Mouse (Mus musculus): ENCODE data around the gene Tyrp1.

Tyrp1 gene

GRCm38 (mm10) chr4:80834050-80834449 lies at the start of gene Tyrp1:
Tyrp1 (plus strand) TSS chr4:80834123.
- DNase-seq, result no peak

- DNase-seq, result no peak
Observed at GRCm38 (mm10) chr4:80788339-80788738, 45.6 kb upstream of the Tyrp1 start.

GRCm38 (mm10) chr4:80819511-80819910 lies 14.4 kb upstream of the Tyrp1 start:
- no peak for DNase-seq

DNA sequence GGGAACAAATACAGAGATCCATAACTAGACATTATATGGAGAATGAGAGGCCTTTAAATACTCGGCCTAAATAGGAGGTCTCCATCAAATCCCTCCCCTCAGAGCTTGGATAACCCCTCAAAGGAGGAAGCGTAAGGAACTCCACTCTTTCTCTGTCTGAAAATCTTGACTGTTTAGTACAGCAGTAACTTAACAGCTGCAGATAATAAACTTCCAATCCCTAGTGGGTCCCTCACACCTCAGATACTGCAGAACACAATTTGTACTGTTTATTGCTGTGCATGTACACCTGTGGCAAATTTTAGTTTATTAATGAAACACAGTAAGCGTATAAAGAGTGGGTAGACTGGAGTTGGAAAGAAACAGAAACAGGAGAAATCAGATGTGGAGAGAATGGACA lies 12.0 kb upstream of the Tyrp1 start:
- DNase-seq, result no peak

DNA sequence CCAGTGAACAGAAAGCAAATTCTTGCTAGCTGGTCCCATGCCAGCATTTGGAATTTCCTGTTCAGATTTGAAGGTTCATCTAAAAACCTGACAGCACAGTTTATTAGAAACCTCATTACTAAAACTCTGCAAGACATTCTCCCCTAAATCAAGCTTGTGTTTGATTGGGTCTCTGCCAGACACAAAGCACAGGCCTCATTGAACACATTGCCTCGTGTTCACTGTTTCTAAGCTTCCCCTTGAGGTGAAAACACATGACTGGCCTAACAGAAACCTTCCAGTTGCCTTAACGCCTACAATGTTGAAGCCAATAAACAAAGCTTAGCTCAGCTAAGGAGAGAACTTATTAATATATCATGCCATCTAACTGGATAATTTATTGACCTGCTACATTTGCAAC lies 5.7 kb upstream of the Tyrp1 start:
- DNase-seq, result no peak

DNA sequence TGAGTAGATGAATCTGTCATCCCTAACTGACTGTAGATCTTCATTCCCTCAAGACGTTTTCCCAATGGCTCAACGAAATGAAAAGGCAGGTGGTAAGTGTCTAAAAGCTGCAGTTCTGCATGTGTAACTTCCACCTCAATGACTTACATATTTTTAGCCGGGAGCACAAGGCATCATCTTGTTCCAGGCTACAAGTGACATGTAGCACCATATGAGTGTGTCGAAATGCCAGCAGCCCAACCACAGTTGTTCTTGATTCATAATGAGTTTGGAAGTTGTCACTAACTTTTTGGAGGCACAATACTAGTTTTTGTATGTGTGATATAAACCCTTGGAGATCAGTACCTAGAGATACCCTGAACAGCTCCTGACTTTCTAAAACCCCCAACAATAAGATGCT lies 5.4 kb downstream of the Tyrp1 start:
- DNase-seq, result no peak

GRCm38 (mm10) chr4:80841980-80842379 lies 8.1 kb downstream of the Tyrp1 start:
- DNase-seq, result no peak

GRCm38 (mm10) chr4:80843752-80844151 lies 9.8 kb downstream of the Tyrp1 start:
- DNase-seq, result no peak

DNA sequence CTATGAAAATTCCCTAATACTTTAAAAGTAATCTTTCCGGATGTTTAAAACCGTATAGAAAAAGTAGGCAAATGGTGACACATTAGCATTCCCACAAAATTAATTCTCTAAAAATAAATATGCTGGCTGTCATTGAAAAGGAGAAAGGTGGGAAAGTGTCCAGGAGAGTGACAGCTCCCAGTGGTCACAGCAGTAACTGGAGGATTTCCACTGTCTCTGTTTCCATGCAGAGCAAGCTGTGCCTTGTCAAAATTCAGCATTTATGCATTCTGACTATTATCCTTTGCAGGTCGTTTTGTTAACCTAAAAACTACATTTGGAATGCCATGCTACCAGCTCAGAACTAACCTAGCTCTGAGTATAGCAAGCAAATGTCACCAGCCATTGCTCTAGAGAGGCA lies 12.1 kb downstream of the Tyrp1 start:
- DNase-seq, result peak in 1 of 2 experiments; percentile 21

DNA sequence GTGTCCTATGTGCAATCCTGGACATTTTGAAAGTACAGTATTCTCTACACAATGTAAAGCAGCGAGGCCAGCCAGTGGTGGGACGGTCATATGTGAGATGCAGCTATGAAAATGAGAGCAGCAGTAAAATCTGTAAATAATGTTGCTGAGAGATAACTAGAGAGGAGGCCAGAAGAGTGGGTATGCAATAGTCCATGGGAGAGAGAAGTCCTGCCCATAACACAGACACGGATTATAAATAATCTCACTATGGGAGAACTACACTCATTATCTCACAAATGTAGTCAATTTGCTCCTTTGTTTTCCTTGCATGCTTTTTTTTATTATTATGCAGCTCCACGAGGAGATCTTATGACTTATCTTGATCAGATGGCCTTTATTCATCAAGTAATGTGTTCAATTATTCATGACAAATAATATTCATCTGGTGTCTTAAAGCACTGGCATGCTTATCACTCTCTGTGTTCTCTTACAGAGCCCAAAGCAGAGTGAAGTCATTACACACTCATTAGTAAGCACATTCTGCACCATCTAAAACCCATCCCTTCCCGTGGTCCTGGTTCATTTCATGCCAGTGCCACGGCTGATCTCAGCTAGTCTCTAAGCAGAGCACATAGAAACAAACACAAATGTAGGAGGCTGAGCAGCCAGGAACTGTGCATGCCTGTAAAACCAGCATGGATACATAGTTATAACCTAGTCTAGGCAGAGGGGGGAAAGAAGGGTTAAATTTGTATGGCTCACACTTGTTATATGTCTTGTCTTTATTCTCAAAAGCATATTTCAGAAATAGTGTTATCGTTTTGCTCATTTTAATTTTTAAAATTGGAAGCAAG lies 18.9 kb downstream of the Tyrp1 start:
- DNase-seq, result no peak

DNA sequence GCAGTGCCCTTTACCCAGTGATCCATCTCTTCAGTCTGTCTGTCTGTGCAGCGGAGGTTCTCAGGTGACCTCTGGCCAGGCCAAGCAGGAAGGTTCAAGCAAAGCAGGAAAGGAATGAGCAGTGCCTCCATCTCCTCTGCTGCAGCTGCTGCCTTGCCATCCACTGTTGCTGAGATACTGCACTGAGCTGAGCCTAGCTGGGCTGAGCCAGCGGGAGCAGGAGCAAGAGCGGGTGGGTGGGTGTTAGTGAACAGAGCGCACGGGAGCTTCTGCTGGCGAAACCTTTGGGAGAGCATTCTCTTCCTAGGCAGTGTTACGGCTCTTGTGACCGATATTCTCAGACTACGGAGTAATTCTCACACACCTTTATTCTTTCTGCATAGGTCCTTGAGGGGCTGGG lies 21.6 kb downstream of the Tyrp1 start:
- no peak for DNase-seq

GRCm38 (mm10) chr4:80862962-80863361 lies 29.0 kb downstream of the Tyrp1 start:
- DNase-seq, result no peak

DNA sequence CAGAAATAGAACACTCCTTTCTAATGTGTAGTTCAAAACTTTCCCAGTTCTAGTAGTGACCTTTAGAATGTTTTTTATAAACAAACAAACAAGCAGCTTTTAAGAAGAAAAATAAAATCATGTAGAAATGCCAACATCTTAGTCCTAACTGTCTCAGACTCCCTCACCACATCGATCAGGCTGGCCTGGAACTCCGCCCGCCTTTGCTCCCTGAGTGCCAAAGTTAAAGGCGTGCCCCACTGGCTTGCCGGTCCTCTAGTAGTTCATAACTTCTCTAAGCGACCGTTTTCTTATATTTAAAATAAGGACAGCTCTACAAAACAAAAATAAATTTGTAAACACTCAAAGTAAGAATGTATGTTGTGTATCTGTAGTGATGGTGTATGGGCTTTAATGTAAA lies 30.0 kb downstream of the Tyrp1 start:
- DNase-seq, result no peak

- DNase-seq, result peak; percentile 60 to 73
Observed at GRCm38 (mm10) chr4:80864511-80864922, 30.6 kb downstream of the Tyrp1 start.

DNA sequence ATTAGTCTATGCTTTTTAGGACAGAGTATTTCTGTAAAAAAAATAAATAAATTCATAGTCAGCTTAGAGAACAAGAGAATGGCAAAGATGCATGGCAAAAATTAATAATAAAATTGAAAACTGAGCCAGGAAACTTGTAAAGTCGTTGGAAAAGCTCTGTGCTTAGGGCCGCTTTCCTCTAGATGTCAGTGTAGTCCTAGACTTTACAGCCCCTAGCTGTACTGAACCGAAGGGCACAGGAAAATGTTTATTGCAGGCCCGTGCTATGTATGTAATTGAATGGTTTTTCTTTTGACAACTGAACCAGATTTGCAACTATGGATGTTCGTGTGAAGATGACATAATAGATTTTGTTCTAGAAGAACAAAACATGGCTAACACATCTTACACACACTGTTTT lies 32.1 kb downstream of the Tyrp1 start:
- peak in 1 of 2 experiments; percentile 47 for DNase-seq

DNA sequence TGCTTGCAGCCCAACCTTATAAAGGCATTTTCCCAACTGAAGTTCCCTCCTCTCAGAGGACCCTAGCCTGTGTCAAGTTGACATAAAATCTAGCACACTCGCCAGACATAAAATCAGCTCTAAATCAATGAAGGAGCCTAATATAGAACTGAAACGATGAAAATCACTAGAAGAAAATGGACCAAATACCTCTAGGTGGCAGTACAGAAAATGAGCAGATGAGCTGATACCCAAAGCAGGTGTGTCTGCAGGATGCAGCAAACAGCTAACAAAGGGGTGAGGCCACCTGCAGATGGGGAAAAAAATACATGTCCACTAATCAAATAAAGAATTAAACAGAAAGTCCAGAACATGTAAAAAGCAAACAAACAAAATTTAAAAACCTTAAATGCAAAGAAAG lies 35.7 kb downstream of the Tyrp1 start:
- DNase-seq, result no peak

- DNase-seq, result no peak
Observed at GRCm38 (mm10) chr4:80872847-80873644, 39.1 kb downstream of the Tyrp1 start.

- DNase-seq, result no peak
Observed at GRCm38 (mm10) chr4:80874121-80874859, 40.4 kb downstream of the Tyrp1 start.

- no peak for DNase-seq
Observed at GRCm38 (mm10) chr4:80875055-80875454, 41.1 kb downstream of the Tyrp1 start.

- DNase-seq, result no peak
Observed at GRCm38 (mm10) chr4:80881996-80882599, 48.2 kb downstream of the Tyrp1 start.

DNA sequence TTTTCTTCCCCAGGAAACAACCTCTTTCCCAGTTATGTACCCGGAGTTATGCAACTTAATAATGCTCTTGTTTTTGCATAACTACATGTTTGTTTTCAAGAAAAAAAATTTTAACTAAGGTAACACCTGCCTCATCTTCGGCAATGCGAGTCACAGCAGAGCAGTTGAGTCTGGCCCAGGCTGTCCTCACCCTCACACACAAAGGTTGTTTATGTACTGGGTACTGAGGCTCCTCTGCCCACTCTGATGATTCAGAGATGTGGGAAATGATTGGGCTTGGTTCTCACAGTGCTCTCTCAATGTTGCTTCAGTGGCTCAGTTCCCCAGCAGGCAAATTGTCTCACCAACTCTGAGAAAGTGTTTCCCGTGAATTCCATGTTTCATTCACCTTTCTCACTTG lies 52.7 kb downstream of the Tyrp1 start:
- no peak for DNase-seq

DNA sequence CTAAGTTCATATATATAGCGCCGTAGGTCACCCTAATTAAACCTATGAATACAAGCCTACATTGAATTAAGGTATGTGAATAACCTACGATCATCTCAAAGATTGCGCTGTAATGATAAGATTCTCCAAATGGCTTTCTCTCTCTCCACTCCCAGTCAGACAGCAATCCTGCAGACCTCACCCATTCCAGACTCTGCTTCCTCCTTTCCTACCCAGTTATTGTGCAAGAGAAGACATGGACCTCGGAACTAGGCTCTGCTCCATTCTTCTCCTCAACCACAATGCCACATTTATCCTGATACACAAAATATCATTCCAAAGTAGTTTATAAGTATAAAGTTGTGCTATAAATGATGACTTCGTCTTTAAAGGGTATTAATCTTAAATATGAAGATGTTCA lies 57.1 kb downstream of the Tyrp1 start:
- no peak for DNase-seq

All from cerebellum, postnatal 25 days (tissue).